Mouse (Mus musculus) CH12.LX (cell line): ENCODE measurements around the gene Ptgs1.

Experiments used
- CTCF ChIP-seq, 2 experiments: IDR thresholded peaks in 1 of 2; conservative IDR thresholded peaks in 1 of 2; 2 replicates each; pipeline ENCODE4 v1.5.1; 2011 to 2012; ENCODE audit warnings: low read depth in 2 of 2, low read length in 2 of 2, improper control_type of control experiment in 1 of 2, inconsistent platforms in 1 of 2, mild to moderate bottlenecking in 1 of 2, moderate library complexity in 1 of 2
- EP300 ChIP-seq: IDR thresholded peaks from 2 replicates; pipeline ENCODE4 v1.6.1; 2011; ENCODE audit warnings: low read length, improper control_type of control experiment
- ETS1 ChIP-seq: conservative IDR thresholded peaks from 2 replicates; pipeline ENCODE4 v1.6.1; 2012; ENCODE audit warnings: low read depth, mild to moderate bottlenecking, inconsistent platforms, low read length, improper control_type of control experiment, moderate library complexity
- GABPA ChIP-seq: IDR thresholded peaks from 2 replicates; pipeline ENCODE4 v1.6.1; 2012; ENCODE audit warnings: low read depth, low read length, improper control_type of control experiment, inconsistent platforms; ENCODE audit not compliant: insufficient replicate concordance
- KAT2A ChIP-seq: IDR thresholded peaks from 2 replicates; pipeline ENCODE4 v1.6.1; 2012; ENCODE audit warnings: low read length, improper control_type of control experiment, inconsistent platforms; ENCODE audit not compliant: insufficient replicate concordance
- MAX ChIP-seq: IDR thresholded peaks from 2 replicates; pipeline ENCODE4 v1.6.1; 2011; ENCODE audit warnings: low read length, improper control_type of control experiment
- RAD21 ChIP-seq: IDR thresholded peaks from 2 replicates; pipeline ENCODE4 v1.6.1; 2011; ENCODE audit warnings: low read depth, mild to moderate bottlenecking, low read length, improper control_type of control experiment, moderate library complexity
- UBTF ChIP-seq: IDR thresholded peaks from 2 replicates; pipeline ENCODE4 v1.6.1; 2012; ENCODE audit warnings: low read depth, mild to moderate bottlenecking, inconsistent platforms, low read length, improper control_type of control experiment, moderate library complexity
- ZMIZ1 ChIP-seq: IDR thresholded peaks from 2 replicates; pipeline ENCODE4 v1.6.1; 2012; ENCODE audit warnings: low read depth, mild to moderate bottlenecking, inconsistent platforms, low read length, improper control_type of control experiment

GRCm38 (mm10) chr2:36252505-36252904, 22.3 kb downstream of the Ptgs1 start:
- TF ChIP-seq GABPA (no peak), EP300 (no peak), ZMIZ1 (no peak), CTCF (conservative IDR thresholded peaks at IDR 0.05 in 1 of 2, IDR thresholded peaks at IDR 0.05 in 1 of 2; ENCODE audit: low read depth in 2 of 2, low read length in 2 of 2) (no peak), RAD21 (no peak), KAT2A (no peak), ETS1 (no peak), UBTF (no peak), MAX (no peak)
